Mouse (Mus musculus): ENCODE measurements at regions not wholly inside any gene's neighbourhood (a gene's known extent, or its start where the extent isn't known, plus 50 kb on each side); places are given as distances from the start of the nearest gene placed in this dataset.

GRCm38 (mm10) chr2:115455593-115455992 is 125.9 kb upstream of the BC052040 start:
- TF ChIP-seq CTCF (conservative IDR thresholded peaks at IDR 0.05; ENCODE audit: insufficient read depth, insufficient read length, low read depth, low read length) = no peak
- no peak for TF ChIP-seq POLR2A (IDR thresholded peaks at IDR 0.05; ENCODE audit: low read depth, low read length)
